Mouse (Mus musculus) neural tube, embryonic 15.5 days (tissue): ENCODE measurements around the gene Sept9. TPM values are rescaled to one million over a fixed set of nuclear protein-coding genes. Genes with fewer than 3 reads are reported as not detected.
A peak's percentile ranks its signal among the peaks of the same experiment; 100 is the strongest.

Experiments
- ATAC-seq: fragments of 200-750 bp; cut with Nextera tagmentation; 2 replicates; pipeline ENCODE4 v1.8.0; 2017; ENCODE audit warnings: mild to moderate bottlenecking, moderate TSS enrichment, moderate library complexity; ENCODE audit not compliant: low FRiP score
- H3K27ac ChIP-seq: fragments of 300-500 bp; sonication (generic); replicated peaks from 2 replicates; pipeline ENCODE4 v1.5.1; 2015; ENCODE audit warnings: mild to moderate bottlenecking, inconsistent platforms
- H3K27me3 ChIP-seq: fragments of 300-500 bp; sonication (generic); replicated peaks from 2 replicates; pipeline ENCODE4 v1.6.1; 2015; ENCODE audit warnings: inconsistent platforms
- H3K36me3 ChIP-seq: fragments of 300-500 bp; sonication (generic); 2 replicates; pipeline ENCODE4 v1.6.1; 2015; ENCODE audit warnings: inconsistent platforms
- H3K4me1 ChIP-seq: fragments of 300-500 bp; sonication (generic); 2 replicates; pipeline ENCODE4 v1.6.1; 2015; ENCODE audit warnings: inconsistent platforms
- H3K4me2 ChIP-seq: fragments of 300-500 bp; sonication (generic); 2 replicates; pipeline ENCODE4 v1.6.1; 2015; ENCODE audit warnings: inconsistent platforms, mild to moderate bottlenecking, moderate library complexity
- H3K4me3 ChIP-seq: fragments of 300-500 bp; sonication (generic); replicated peaks from 2 replicates; pipeline ENCODE4 v1.5.1; 2015; ENCODE audit warnings: mild to moderate bottlenecking, inconsistent platforms
- H3K9ac ChIP-seq: fragments of 300-500 bp; sonication (generic); replicated peaks from 2 replicates; pipeline ENCODE4 v1.6.1; 2015; ENCODE audit warnings: mild to moderate bottlenecking, inconsistent platforms
- H3K9me3 ChIP-seq: fragments of 300-500 bp; sonication (generic); replicated peaks from 2 replicates; pipeline ENCODE4 v1.6.1; 2016; ENCODE audit warnings: inconsistent platforms
- WGBS: fragments of 180-500 bp; shearing (Covaris S2); methylation state at CpG from one replicate; pipeline ENCODE4 v1.1.7; 2015; ENCODE audit warnings: mixed read lengths; 5-methylcytosine and 5-hydroxymethylcytosine counted together
- polyA plus RNA-seq: library from polyadenylated mRNA; unstranded; fragments of >200 nt; fragmentation: Nextera tagmentation; extraction: Ambion mirVana; gene quantifications from 2 replicates; pipeline ENCODE4 v1.2.1, GENCODE M21; 2015

Gene Sept9
- polyA plus RNA-seq, 1 experiment from 2014 or later, result 92.2 TPM

DNA sequence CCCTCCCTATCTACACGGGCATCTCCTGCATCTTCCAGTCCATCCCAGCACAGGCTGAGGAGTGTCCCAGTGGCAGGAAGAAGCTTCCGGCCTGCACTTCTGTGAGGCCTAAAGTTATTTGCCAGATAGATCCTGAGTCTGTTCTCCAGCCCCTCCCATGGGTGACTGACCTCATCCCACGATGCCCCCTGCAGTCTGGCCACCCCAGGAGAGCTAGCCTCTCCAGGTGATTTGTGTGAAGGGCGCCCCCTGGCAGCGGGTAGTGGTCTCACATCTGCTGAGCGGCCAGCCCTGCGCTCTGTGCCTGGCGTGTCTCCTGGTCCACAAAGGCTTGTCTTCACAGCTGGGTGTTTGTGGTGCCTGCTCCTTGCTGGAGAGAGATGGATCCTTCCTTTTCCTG is 113.5 kb downstream of the Sept9 start:
- H3K9me3 ChIP-seq, result no peaks in the 10 kb centered on the region
- H3K27me3 ChIP-seq, result no peaks in the 10 kb centered on the region
- 47% methylated on average over 8 of the region's 8 CpGs for WGBS
- H3K4me1 ChIP-seq, result peaks cover 91% of the 10 kb centered on the region
- no peak overlapping the region for H3K4me2 ChIP-seq
- H3K9ac ChIP-seq, result no peak overlapping the region
- ATAC-seq, result no peak
- peak overlapping the region; percentile 56 for H3K27ac ChIP-seq
- no peak overlapping the region for H3K4me3 ChIP-seq
- H3K36me3 ChIP-seq, result no peaks in the 10 kb centered on the region

DNA sequence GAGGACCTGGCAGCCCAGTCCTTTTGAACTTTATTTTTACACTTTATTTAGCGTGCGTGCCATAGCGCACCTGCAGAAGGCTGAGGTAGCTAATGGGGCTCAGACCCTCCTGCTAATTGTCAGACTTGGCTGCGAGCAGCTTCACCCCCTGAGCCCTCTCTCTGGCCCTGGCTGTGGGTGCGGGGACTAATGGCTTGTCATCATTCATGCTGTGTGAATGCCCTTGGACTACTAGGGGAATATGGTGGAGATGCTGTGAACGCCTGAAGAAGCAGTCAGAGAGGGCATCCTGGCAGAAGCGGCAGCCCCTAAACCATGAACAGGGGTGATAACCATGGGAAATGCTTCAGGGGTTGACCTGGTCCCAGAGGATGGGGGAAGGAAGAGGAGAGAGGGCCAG is 114.0 kb downstream of the Sept9 start:
- 84% methylated on average over 7 of the region's 7 CpGs for WGBS
- H3K27ac ChIP-seq, result no peak overlapping the region
- H3K36me3 ChIP-seq, result no peaks in the 10 kb centered on the region
- H3K4me2 ChIP-seq, result no peak overlapping the region
- H3K9me3 ChIP-seq, result no peaks in the 10 kb centered on the region
- H3K4me1 ChIP-seq, result peaks cover 91% of the 10 kb centered on the region
- H3K27me3 ChIP-seq, result no peaks in the 10 kb centered on the region
- no peak for ATAC-seq
- no peak overlapping the region for H3K9ac ChIP-seq
- H3K4me3 ChIP-seq, result no peak overlapping the region

DNA sequence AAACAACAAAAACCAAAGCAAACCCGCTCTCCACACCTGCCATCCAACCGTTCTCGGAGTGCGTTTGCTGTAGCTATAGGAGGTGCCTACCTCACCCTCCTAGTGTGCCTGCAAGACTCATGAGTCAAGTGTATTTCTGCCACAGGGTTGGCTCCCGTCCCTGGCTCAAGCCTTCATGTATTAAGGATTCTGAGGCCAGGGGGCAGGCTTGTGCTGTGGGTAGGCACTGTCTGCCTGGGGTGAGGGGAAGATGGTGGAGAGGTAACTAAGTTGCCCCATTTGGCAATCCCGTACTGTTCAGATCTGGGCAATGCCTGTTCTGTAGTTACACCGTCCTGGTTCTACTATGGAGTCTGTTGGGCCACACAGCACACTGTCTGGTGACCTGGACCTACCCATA is 114.6 kb downstream of the Sept9 start:
- no peaks in the 10 kb centered on the region for H3K36me3 ChIP-seq
- no peak overlapping the region for H3K4me2 ChIP-seq
- no peak overlapping the region for H3K9ac ChIP-seq
- no peak for ATAC-seq
- H3K27ac ChIP-seq, result no peak overlapping the region
- no peaks in the 10 kb centered on the region for H3K27me3 ChIP-seq
- H3K4me1 ChIP-seq, result peaks cover 91% of the 10 kb centered on the region
- H3K9me3 ChIP-seq, result no peaks in the 10 kb centered on the region
- H3K4me3 ChIP-seq, result no peak overlapping the region
- WGBS, result 92% methylated on average over 7 of the region's 7 CpGs

DNA sequence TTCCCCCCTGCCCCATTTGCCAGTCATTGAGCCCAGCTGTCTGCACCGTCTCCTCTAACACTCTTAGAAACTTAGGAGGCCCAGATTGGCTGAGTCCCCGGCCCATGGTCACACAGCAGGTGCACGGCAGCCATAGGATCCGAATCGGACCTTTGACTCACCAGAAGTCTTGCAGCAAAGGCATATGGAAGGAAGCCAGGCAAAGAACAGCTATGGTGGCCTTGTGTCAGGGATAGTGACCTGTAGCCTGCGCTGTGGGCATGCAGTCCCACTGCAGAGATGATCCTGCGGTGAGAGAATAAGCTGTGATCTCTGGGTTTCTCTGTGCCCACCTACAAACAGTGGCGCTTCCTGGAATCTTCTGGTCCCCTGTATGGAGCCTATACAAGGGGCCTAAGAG is 115.1 kb downstream of the Sept9 start:
- Histone ChIP-seq H3K36me3 (no peaks in the 10 kb centered on the region), H3K4me1 (peaks cover 89% of the 10 kb centered on the region), H3K4me3 (no peak overlapping the region), H3K9ac (no peak overlapping the region), H3K27ac (no peak overlapping the region), H3K27me3 (no peaks in the 10 kb centered on the region), H3K9me3 (no peaks in the 10 kb centered on the region), H3K4me2 (no peak overlapping the region)
- ATAC-seq, result no peak
- WGBS, result 90% methylated on average over 8 of the region's 8 CpGs

DNA sequence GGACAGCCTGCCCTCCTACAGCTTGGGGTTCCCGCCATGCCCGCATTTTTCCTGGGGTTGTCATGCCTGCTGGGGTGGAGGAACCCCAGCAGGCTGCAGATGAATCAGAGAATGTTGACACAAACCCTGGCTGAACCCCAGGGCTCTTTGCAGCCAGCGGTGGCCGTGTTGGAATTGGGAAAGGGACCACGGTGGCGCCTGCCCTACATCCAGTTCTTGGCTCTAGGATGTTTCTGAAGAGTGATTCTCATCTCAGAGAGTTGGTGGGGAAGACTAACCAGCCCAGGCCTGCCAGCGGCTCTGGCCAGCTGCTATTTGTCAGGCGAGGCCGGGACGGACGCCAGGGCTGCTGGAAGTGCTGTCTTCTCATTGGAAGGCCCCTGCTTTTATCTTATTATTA is 115.8 kb downstream of the Sept9 start:
- Histone ChIP-seq H3K36me3 (no peaks in the 10 kb centered on the region), H3K4me1 (peaks cover 89% of the 10 kb centered on the region)

DNA sequence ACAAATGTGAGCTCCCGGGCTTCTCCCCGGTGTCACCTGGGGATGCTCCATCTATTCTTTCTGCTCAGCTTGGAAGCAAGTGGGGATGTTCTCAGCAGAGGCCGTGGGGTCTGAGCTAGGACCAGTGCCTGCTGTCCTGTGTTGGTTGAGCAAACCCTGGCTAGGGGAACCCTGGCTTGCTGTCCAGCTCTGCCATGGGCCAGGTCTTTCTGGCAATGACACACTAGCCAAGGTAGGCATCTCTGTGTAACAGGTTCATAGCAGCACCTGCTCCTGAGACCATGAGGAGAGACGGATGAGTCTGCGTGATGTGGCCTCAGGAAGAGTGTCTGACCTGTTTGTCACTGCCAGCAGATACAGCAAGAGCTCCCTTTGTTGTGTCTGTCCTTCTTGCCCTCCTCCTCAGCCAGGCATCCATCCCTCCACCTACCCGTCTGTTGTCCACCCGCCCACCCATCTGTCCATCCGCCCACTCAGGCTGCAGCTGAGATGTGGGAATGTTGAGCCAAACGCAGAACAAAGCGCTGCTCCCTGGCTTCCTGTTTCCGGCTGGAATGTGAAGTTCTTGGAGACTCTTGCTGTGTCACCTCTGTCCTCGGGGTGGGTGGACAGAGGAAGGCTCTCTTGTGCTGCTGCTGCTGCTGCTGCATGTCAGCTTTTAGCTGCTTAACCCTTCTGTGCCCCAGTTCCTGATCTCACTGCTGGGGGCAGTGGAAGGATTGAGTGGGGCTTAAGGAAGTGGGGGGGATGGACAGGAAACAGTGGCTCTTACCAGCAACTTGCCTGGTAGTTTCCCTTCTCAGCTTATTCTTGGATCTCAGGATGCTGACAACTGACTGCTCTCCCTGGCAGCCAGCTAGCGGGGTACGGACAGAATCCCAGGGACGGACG is 117.2 kb downstream of the Sept9 start:
- no peak for ATAC-seq
- Histone ChIP-seq H3K9ac (0 out of 2 replicates have a peak overlapping the region, but pooled peaks have one; percentile 11), H3K4me2 (peak overlapping the region; percentile 31), H3K27me3 (no peaks in the 10 kb centered on the region), H3K36me3 (no peaks in the 10 kb centered on the region), H3K27ac (peak overlapping the region; percentile 62), H3K4me3 (no peak overlapping the region), H3K9me3 (no peaks in the 10 kb centered on the region), H3K4me1 (peaks cover 82% of the 10 kb centered on the region)
- 49% methylated on average over 16 of the region's 16 CpGs for WGBS

More for the DNA sequence above, 115.8 kb downstream of the Sept9 start:
- no peak overlapping the region for H3K4me2 ChIP-seq
- H3K4me3 ChIP-seq, result no peak overlapping the region
- no peaks in the 10 kb centered on the region for H3K9me3 ChIP-seq
- no peak for ATAC-seq
- WGBS, result 79% methylated on average over 11 of the region's 11 CpGs
- H3K9ac ChIP-seq, result no peak overlapping the region
- H3K27ac ChIP-seq, result peak overlapping the region; percentile 1
- no peaks in the 10 kb centered on the region for H3K27me3 ChIP-seq

DNA sequence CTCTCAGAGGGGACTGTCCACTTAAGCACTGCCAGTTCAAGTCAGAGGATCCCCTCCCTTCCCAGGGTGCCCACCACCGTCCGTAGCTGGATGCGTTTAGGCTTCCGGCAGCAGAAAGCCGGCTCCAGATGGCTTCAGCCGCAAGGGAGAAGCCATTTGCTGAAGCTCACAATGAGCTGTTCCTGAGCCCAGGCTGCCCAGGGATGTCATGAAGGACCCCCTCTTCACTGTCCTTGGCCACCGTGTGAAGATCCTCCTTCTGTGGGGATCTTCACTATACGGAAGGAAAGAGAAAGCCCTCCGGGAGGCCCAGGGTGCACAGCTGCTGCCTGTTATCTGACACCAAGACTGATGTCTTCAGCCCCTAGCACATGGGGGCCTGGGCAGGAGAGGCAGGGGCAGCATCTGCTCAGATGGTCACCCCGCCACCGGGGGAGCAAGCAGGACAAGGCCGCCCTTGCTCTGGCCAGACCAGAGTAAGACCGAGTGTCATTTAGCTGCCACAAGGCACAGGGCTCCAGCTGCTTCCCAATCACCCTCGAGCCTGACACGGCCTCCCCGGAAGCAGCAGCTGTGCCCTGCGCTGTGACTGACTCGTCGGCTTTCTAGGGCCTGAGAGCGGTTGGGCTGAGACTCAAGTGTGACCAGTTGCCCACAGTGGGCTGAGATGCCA is 118.1 kb downstream of the Sept9 start:
- H3K36me3 ChIP-seq, result no peaks in the 10 kb centered on the region
- WGBS, result 8% methylated on average over 20 of the region's 20 CpGs
- H3K9me3 ChIP-seq, result no peaks in the 10 kb centered on the region
- ATAC-seq, result no peak
- H3K4me3 ChIP-seq, result no peak overlapping the region
- peaks cover 73% of the 10 kb centered on the region for H3K4me1 ChIP-seq
- peak overlapping the region; percentile 62 for H3K27ac ChIP-seq
- peak overlapping the region; percentile 31 for H3K4me2 ChIP-seq
- H3K27me3 ChIP-seq, result no peaks in the 10 kb centered on the region
- H3K9ac ChIP-seq, result 0 out of 2 replicates have a peak overlapping the region, but pooled peaks have one; percentile 11

DNA sequence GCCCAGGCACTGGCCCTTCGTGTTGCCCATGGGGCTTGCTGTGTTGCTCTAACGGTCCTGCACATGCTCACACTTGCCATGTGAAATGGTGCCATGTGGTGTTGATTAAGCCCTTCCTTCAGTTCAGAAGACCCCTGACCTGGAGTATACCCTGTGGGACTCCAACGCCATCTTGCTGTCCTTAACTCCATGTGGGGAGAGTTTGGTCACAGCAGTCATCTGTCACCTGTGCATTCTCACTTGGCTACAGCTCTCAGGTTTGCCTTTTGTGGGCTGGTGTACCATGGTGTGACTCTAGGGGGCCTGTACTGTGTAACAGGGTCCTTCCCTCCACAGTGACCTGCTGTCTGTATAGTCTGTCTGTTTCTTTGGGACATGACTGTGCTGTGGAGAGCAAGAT is 118.7 kb downstream of the Sept9 start:
- H3K4me2 ChIP-seq, result no peak overlapping the region
- no peak overlapping the region for H3K9ac ChIP-seq
- H3K27ac ChIP-seq, result peak overlapping the region; percentile 62
- no peaks in the 10 kb centered on the region for H3K36me3 ChIP-seq
- no peak for ATAC-seq
- WGBS, result 50% methylated on average over 3 of the region's 3 CpGs
- no peaks in the 10 kb centered on the region for H3K27me3 ChIP-seq
- no peaks in the 10 kb centered on the region for H3K9me3 ChIP-seq
- peaks cover 66% of the 10 kb centered on the region for H3K4me1 ChIP-seq
- H3K4me3 ChIP-seq, result no peak overlapping the region

DNA sequence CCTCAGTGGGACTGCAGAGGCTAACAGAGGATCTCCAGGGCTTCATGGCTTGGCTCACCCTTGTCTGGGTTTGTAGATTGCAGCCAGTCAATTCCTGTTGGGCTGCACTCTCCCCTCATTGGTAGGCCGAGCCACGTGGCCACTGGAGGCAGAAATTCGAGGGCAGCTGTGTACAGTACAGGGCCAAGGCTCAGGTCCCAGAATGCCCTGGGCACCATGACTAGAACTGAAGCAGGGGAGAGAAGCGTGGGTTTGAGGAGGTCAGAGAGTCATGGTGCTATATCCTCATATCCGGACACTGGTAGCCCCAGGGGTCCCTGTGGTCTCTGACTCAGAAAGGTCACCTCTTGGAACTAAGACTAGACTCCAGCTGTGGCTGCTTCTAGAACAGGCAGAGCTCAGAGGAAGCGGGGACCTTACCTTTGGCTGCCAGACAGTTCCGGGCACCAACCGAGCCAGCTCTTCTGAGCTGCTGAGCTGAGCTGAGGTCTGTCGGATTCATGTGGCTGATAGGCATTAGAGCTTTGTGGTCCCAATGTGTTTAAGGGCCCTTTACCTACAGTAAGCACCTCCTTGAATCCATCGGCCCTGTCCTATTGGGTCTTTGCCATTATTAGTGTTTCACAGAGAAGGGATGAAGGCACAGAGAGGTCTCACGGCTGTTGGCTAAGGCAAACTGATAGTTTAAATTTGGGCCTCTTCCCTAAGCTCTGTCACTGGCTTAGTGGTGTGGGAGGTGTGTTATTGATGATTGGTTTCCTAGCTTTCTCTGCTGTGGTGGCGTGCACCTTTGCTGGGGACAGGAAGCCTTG is 119.5 kb downstream of the Sept9 start:
- Histone ChIP-seq H3K9me3 (no peaks in the 10 kb centered on the region), H3K4me2 (no peak overlapping the region), H3K36me3 (no peaks in the 10 kb centered on the region), H3K9ac (no peak overlapping the region), H3K4me1 (peaks cover 60% of the 10 kb centered on the region), H3K27me3 (no peaks in the 10 kb centered on the region), H3K27ac (peak overlapping the region; percentile 62), H3K4me3 (no peak overlapping the region)
- WGBS, result 71% methylated on average over 12 of the region's 12 CpGs
- ATAC-seq, result no peak

DNA sequence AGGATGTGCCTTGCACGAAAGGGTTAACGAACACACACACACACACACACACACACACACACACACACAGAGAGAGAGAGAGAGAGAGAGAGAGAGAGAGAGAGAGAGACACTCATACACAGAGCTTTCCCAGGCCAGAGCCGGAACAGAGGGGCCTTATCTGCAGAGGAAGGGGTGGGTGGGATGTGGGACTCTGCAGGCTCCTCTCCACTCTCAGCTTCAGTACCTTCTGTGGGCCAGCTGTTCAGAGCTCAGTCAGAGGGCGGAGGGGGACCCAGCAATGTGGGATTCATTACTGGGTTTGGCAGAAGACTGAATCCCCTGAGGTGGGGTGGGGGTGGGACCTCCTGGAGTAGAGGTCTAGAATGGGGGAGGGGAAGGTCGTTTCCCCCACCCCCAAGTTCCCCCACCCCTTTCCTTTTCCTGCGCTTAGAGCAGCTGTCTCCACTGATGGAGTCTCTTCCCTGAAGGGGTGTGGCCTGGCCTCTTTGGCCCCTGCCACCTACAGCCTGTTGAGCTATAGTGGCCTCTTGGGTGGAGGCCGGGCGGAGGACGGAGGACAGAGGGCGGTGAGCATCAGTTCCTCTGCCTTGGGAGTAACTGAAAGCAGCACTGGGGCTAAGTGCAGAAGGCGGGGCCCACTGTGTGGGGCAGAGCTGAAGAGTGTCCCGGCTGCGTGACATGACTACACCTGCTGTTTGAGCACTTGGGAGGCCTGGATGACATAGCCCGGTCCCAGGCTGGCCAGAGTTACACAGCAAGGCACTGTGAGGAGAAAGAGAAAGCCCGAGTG is 120.3 kb downstream of the Sept9 start:
- Histone ChIP-seq H3K36me3 (no peaks in the 10 kb centered on the region), H3K4me3 (no peak overlapping the region), H3K9me3 (no peaks in the 10 kb centered on the region), H3K4me2 (no peak overlapping the region; the same call in 1 of the 2 replicates), H3K27ac (peak overlapping the region; percentile 62), H3K27me3 (no peaks in the 10 kb centered on the region), H3K4me1 (peaks cover 63% of the 10 kb centered on the region), H3K9ac (no peak overlapping the region)
- peak; percentile 37; the same call in 1 of the 2 replicates for ATAC-seq
- WGBS, result 39% methylated on average over 14 of the region's 15 CpGs

DNA sequence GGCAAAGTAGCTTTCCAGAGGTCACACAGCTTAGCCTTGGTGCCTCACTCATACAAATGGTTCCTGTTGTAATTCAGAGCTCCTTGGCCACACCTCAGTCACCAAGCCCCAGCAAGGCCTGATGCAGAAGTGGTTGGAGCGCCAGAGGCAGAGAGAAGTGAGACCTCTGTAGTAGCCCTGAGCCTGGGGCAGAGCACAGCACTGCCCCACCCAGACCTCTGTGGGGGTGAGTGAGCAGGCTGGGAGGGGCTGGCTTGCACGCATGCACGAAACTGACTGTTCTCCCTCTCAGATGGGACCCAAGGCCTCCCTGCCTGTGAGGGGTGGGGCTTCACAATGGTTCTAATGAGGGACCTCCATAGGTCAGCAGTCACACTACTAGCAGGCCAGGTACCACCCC is 121.0 kb downstream of the Sept9 start:
- no peak overlapping the region for H3K9ac ChIP-seq

More for the DNA sequence above, 121.0 kb downstream of the Sept9 start:
- H3K27me3 ChIP-seq, result no peaks in the 10 kb centered on the region
- H3K4me2 ChIP-seq, result no peak overlapping the region
- H3K27ac ChIP-seq, result peak overlapping the region; percentile 62; the same call in 1 of the 2 replicates
- H3K36me3 ChIP-seq, result no peaks in the 10 kb centered on the region
- 65% methylated on average over 3 of the region's 3 CpGs for WGBS
- peaks cover 58% of the 10 kb centered on the region for H3K4me1 ChIP-seq
- no peaks in the 10 kb centered on the region for H3K9me3 ChIP-seq
- H3K4me3 ChIP-seq, result no peak overlapping the region
- ATAC-seq, result no peak
